Mouse (Mus musculus) left cerebral cortex, postnatal 4 days (tissue): ENCODE results near the gene Hist1h3b. TPM values are rescaled to one million over a fixed set of nuclear protein-coding genes. Genes with fewer than 3 reads are reported as not detected.
"Not testable (repeated sequence)": the region's sequence is repeated elsewhere in the genome, so short reads cannot be mapped to it uniquely, and the experiment has no call there.

Experiments used
- DNase-seq: peaks from one replicate; pipeline ENCODE4 v3.0.0-alpha.2; 2022
- intact Hi-C: fragments of 180-260 bp; cut with DNase I; formaldehyde crosslinking; loops from one replicate; pipeline ENCODE4 v1.15.1; 2025
- total RNA-seq, 2 experiments: library from RNA; stranded (reverse); gene quantifications; 2 replicates each; pipeline ENCODE4 v1.2.3; 2021

Hist1h3b gene
- 100 to 1,000 TPM in 1 of 2 experiments, 10 to 100 TPM in 1; 95.4 to 102 TPM for total RNA-seq

DNA sequence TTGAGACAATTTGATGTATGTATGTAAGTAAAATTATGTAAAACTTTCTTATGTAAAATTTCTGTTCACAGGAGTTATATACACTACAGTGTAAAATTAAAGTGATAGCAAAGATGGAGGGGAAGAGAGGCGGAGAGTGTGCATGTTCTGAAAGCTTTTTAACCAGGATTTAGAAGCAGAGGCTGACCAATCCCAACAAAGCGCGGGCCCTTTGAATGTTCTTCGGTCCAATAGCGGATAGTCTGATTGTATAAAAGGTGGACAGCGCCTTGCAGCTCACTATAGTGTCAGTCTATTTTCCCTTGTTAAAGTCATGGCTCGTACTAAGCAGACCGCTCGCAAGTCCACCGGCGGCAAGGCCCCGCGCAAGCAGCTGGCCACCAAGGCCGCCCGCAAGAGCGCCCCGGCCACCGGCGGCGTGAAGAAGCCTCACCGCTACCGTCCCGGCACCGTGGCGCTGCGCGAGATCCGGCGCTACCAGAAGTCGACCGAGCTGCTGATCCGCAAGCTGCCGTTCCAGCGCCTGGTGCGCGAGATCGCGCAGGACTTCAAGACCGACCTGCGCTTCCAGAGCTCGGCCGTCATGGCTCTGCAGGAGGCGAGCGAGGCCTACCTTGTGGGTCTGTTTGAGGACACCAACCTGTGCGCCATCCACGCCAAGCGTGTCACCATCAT lies at the start of gene Hist1h3b:
Hist1h3b (plus strand) TSS at position 201 of the 675 bp plus-strand sequence.
- intact Hi-C loops = loop anchor here (10.0 kb wide), 1 partner anchor 187 kb away; the partner anchor contains the start of gene Hist1h3e
- peak; percentile 92 for DNase-seq

DNA sequence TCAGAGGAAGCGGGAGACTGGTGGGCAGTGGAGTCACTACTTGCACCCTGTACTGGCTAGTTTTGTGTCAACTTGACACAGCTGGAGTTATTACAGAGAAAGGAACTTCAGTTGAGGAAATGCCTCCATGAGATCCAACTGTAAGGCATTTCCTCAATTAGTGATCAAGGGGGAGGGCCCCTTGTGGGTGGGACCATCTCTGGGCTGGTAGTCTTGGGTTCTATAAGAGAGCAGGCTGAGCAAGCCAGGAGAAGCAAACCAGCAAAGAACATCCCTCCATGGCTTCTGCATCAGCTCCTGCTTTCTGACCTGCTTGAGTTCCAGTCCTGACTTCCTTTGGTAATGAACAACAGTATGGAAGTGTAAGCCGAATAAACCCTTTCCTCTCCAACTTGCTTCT lies 49.3 kb upstream of the Hist1h3b start:
- intact Hi-C loops, DNase-seq: not testable (repeated sequence)

DNA sequence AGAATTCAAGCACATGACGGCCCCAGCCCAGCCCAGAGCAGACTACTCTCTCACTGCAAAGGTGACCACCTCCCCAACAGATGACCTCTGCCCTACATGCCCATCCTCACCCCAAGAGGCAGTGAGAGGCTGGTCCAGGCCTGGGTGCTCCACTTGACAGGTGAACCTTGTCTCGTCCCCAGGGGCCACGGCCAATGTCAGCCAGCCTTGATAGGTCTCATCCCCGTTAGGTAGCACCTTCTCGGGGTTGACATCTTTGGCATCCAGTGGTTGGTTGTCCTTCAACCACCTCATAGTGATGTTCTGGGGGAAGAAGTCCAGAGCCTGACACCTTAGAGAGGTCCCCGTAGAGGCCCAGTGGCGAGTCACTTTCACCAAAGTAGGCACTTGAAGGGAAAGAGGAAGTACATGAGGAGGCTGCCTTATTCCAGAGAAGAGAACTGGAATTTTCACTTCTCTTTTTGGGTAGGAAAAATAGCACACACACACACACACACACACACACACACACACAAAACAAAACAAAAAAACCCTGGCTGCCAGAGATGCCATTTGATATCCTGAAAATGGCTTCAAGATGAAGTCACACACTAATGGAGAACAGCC lies 46.2 kb upstream of the Hist1h3b start:
- no peak for DNase-seq
- intact Hi-C loops = no loop called here

DNA sequence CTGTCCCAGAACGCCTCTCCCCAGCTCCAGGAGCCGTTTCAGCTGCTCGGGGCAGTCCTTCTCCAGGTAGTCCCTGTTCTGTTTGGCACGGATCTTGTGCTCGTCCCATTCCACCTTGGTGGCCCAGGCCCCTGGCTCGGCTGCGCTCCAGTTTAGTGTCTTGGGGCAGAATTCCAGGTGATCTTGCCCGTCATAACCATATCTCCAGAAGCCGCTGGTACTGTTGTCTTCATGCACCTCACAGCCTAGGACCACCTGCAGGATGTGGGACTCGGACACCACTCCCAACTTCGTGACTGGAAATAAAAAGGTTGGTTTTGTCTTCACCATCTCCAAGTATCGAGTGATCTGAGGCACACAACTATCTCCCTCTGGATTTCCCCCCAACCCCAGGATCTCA lies 45.3 kb upstream of the Hist1h3b start:
- DNase-seq = no peak
- intact Hi-C loops = no loop called here

DNA sequence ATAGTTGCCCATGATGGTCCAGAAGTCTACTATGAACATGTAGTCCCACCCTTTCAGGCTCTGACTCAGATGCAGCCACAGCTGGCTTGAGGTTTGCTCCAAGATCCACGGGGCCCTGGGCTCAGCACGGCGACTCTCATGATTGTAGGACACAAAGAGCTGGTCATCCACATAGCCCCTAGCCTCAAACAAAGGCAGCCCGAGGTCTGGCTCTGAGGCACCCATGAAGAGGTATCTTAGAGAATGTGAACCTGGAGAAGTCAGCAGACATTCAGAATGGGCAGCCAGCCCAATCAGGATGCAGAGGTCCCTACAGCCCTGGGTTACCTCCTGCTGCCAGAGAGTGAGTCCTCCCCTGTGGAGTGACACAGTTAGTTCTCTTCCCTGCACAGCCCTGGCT lies 44.0 kb upstream of the Hist1h3b start:
- no peak for DNase-seq
- intact Hi-C loops = no loop called here

DNA sequence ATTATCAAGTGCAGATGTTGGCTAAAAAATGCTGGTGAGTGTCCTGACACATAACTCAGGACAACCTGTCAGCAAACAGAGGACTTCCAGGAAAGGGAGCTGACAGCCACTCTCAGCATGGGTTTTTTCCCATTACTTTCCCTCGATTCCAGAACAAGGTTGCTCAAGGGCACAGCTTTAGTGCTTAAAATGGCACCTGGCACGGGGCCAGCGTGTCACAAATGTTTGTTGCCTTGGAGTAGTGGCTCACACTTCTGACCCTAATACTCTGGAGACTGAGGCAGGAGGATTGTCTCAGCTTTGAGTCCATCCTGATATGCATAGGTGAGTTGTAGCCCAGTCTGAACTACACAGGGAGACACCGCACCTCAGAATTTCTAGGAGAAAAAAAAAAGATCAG lies 43.4 kb upstream of the Hist1h3b start:
- no peak for DNase-seq
- intact Hi-C loops = no loop called here

DNA sequence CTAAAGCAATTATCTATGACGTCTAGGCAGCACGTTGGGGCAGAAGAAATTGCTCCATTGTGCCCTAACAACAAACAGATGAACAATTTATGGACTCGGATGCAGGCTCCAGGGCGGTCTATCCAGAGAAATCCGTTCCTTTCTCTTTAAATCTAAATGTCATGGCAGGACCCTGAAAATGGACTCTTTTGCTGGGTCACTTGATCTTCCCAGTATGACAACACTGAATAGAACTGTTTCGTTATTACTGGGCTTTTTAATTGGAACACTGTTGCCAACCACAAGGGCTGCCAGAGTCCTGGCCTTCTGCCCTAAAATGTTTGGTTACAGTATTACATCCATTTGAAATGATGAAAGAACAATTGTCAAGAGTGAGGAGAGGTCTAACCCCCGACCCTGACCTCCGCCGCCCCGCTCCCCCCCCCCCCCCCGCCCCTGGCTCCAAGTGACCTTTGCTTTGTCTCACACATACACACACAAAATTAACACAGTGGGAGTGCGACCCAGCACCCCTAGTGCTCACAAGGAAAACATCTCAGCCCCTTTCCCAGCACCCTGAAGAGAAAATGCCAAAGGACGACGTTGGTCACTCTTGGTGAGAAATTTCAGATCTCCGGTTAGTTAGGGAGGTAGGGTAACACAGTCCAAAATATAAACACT lies 42.2 kb upstream of the Hist1h3b start:
- intact Hi-C loops = no loop called here
- DNase-seq = no peak

DNA sequence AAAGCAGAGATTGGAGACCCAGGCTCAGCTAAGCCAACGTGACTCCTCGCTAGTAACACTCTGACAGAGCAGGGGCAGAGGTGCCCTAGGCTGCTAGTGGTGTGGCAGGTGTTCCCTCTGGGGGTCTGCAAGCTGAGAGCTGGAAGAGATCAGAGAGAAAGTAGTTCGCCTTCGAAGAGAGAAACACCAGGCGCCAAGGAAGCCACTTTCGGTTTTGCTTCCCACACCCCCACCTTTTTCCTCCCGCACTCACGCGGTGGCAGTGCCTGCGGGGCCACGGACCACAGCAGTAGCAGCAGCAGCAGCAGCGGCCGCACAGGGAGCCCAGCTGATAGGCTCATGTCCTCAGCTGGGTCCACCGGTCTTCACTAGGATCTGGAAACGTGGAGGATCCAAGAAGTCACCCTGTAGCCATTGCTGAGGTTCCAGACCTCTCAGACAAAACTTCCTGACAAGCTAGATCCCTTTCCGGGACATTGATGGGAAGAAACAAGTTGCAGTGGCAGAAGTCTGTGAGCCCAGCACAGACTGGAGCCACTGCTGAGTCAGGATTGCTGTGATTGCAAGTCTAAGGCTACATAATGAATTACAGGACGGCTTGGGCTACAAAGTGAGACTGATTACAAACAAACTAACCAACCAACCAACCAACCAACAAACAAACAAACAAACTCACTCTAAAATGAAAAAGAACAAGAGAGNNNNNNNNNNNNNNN lies 41.5 kb upstream of the Hist1h3b start, which contains the start of gene Hfe:
Hfe (minus strand) TSS at position 481 of the 716 bp plus-strand sequence.
- intact Hi-C loops = no loop called here

DNA sequence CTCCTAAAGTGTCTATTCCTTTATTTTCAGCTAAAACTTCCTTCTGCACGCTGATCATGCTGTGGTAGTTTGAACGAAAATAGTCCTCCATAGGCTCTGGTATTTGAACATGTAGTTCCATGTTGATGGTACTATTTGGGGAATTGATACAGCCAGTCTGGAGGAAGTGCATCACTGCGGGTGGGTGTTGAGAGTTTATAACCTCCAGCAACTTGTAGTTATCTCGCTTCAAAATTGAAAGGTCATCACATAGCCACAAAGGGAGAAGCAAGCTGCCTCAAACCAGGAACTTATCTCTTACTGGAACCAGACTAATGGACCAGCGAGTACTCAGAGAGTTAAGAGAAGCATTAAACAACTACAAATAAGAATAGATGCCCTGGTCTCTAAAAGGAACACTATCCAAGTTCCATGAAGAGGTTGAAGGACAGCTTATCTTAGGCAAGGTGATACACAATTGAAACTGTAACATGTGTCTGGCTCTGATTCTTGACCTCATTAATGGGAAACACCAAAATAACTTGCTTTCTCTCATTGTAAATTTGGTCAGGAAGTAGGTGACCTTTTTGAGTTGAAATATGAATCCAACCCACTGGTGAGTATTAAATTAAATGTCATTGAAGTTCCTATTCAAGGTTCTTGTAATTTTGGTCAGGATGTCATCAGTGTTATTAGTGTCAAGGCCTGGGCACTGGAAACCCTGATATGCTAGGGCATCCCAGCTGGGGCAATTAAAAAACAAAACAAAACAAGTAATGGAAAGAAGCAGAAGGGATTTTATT lies 35.6 kb upstream of the Hist1h3b start:
- intact Hi-C loops = no loop called here
- no peak for DNase-seq

More for the DNA sequence above, 41.5 kb upstream of the Hist1h3b start, which contains the start of gene Hfe:
- no peak for DNase-seq

DNA sequence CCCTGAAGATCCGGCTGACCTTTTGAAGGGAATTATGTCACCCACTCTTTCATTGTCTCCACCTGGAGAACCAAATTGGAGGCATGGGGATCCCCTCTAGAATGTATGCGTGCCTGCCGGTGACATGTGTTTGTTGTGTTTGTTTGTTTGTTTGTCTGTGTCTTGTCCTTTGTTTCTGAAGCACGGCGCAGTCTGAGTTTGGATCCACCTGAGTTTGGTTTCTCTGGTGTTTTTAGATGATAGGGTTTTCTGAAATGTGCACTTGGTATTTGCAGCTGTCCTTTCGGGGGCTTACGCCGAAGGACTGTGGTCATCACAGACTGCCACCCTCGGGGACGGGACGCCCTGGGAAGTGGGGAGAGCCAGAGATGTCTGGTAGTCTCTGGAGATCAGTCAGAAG lies 34.9 kb upstream of the Hist1h3b start:
- no peak for DNase-seq
- intact Hi-C loops = no loop called here

DNA sequence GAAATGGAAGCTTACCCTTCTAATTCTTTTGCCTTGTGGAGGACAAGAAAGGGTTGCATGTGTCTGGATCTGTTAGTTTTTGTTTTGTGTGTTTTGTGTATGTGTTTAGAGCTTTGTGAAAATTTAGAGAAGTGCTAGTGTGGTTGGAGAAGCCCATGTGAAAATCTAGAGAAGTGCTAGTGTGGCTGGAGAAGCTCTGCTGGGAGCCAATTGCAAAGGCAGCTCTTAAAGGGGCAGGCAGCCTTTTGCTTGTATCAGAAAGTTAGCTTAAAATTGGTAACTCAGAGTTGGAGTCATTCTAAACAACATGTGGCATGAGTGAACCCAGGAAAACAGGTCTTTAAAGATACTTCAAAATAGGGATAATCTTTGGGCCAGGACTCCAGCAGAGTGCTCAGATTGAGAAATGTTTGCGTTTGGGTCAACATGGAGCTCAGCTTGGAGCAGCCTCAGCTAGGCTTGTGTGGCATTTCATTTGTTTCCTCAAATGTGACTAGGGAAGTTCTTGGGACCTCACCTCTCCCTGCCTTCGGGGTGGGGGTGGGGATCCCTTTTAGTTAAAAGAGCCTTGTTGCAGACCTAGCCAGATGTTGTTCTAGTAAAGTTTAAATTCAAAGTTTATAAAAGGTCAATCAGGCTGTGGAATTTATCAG lies 34.3 kb upstream of the Hist1h3b start:
- DNase-seq, intact Hi-C loops: not testable (repeated sequence)

DNA sequence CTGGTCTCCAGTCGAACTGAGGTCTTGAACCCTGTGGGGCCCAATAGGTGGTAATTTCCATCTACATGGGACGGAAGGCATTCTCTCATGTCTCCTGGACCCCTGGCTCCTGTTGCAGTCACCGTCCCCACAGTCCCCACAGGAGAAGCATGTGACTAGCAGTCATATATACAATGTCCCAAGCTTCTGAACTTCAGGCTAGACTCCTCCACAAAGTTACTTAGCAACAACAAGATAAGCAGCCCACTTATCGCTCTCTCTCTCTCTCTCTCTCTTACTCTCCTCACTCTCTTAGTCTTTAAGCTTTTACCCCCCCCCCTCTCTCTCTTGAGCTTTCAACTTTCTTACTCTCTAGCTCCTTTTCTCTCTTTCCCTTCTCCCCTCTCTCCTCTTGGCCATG lies 27.8 kb upstream of the Hist1h3b start:
- no peak for DNase-seq

DNA sequence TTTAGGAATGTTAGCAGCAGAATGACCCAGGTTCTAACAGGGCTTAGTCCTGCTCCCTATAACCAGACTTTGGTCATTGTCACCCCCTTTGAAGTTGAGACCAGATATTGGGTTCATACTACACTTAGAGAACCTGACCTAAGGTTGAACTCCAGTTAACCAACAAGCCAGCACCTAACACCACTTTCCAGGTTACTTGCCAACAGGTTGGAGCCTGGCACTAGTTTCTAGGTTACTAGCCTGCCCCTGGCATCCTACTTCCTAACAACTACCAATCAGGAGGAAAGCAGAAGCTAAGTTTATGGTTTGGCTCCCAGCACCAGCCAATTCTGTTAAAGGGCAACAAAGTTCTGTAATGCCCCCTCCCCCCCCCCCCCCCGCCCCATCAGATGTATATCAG lies 26.9 kb upstream of the Hist1h3b start:
- no peak for DNase-seq
- intact Hi-C loops = no loop called here

More for the DNA sequence above, 27.8 kb upstream of the Hist1h3b start:
- intact Hi-C loops = no loop called here

DNA sequence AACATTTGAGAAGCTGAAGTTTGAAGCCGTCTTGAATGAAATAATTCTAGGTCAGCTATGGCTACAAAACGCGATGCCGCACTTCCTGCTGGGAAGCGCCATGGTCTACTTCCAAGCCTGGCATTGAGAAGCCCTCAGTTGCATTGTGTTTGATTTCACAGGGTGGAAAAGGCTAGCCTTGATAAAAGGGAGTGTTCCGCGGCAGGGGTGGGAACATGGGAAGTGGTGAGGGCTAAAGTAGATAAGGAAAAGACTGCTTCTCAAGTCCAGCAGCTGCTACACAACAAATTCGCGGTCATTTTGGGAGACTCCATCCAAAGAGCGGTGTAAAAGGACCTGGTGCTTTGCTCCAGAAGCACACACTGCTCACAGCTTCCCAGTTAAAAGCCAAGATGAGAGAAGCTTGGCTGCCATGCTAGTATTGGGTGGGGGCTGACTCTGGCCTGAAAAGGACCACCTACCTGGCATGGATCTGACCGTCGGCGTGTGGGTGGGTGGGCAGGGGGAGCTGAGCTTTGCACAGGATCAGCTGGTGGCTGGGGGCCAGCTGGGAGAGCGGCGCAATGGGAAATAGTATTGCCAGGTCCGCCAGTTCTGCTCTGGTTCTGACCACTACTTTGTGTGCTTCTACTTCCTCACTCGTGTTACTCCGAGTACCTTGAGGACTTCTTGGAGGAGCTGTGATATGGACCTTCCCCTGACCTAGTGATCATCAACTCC lies 23.4 kb upstream of the Hist1h3b start:
- no peak for DNase-seq
- intact Hi-C loops = no loop called here

DNA sequence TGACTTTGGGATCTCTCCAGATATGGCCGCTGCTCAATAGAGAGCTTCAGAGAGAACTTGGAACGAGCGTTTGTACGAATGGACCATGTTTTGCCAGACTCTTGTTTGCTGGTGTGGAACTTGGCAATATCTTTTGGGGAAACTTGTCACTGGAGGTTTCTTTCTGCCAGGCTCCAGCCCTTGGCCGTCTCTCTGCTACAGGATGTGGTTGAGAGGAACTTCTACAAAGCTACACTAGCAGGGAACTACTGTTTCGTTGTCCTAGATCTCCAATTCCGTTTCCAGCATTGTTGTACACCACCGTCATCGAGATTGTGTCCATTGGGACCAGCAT lies 22.9 kb upstream of the Hist1h3b start:
- no peak for DNase-seq
- intact Hi-C loops = no loop called here

DNA sequence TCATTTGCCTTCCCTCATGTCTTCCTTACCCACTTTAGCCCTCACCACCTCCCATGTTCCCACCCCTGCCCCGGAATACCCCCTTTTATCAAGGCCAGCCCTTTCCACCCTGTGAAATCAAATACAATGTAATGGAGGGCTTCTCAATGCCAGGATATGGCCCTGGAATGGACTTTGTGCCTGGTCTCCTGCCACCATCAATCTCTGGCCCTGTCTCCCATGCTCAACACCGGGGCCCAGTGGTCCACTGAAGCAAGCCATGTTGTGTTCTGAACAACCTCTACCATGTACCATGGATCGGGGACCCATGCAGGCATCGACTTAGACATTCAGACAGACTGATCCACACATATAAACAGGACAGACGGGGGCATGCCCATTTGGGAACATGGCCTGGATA lies 22.4 kb upstream of the Hist1h3b start:
- no peak for DNase-seq
- intact Hi-C loops = no loop called here

DNA sequence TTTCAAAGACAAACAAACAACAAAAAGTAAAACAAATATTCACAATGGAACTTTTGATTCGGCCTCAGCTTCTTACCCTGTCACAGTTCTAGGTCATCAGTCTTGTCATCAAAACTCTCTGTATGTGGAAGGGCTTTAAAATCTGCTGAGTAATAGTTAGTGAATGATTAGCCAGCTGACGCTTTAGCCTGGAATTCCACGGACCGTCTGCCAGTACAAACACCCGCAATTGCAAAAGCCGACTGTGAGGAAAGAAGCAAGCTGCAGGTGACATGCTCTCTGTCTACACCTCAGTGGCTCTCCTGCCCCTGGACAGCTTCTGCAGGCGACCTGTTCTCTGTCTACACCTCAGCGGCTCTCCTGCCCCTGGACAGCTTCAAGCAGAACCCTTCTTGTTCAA lies 21.6 kb upstream of the Hist1h3b start:
- intact Hi-C loops = no loop called here
- no peak for DNase-seq

DNA sequence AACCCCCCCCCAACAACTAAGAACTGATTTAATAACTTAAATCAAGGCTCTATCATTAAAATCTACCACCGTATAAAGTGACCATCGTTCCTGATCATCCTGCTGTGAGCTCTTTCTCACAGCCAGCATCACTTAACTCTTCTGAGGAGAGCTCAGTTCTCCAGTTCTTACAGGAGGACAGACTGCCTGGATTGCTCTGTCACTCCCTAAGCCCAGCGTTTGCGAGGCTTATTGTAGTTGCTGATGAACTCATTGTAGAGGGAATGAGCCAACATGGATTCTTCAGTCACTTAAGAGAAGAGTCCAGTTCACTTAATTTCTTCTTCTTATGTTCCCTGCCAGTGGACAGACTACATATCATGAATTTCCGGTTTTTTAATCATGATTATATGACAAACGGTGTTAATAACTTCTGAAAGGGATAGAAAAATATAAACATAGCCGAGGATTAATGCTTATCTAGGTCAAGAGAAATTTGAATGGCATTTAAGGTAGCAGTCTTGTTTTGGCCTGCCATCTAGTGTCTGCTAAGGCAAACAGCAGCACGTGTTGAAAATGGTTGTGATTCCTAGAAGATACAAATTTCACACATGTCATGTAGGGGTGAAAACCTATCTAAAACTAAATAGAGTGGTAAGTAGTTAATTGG lies 19.8 kb upstream of the Hist1h3b start:
- DNase-seq = no peak
- intact Hi-C loops = loop anchor here (2.0 kb wide), 1 partner anchor 31 kb away; no protein-coding TSS in a partner anchor

DNA sequence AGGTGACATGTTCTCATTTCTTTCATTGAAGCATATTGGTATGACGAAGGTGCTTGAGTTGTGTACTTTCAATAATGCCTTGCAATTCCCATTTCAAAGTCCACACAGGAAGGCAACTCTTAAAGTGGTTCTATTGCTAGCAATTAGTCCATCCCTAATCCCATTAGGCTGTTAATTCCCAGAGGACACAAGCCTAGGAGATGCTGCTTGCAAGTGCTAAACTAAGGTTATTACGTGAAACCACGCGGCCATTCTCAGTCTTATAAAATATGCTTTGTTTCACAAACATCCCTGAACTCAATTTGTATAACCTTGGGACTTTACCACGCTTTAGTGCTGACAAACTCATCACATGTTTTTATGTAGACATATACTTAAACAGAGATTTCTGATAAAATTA lies 15.0 kb upstream of the Hist1h3b start:
- intact Hi-C loops = no loop called here
- DNase-seq = no peak
